Mouse (Mus musculus) spleen, adult 18-20 months (tissue): ENCODE data around the gene Mettl16.

Source experiments
- DNase-seq, 2 experiments: peaks; one replicate each; pipeline ENCODE4 v3.0.0; 2022; ENCODE audit warnings: mixed read lengths in 2 of 2

The Mettl16 gene

GRCm38 (mm10) chr11:74832503-74833143 is 62.0 kb downstream of the Mettl16 start:
- peak; percentile 45 to 51 for DNase-seq

- no peak for DNase-seq
Measured at GRCm38 (mm10) chr11:74833536-74834358, 63.1 kb downstream of the Mettl16 start.

GRCm38 (mm10) chr11:74834359-74834638 is 63.7 kb downstream of the Mettl16 start:
- DNase-seq: no peak

- DNase-seq: no peak
Measured at GRCm38 (mm10) chr11:74834650-74835277, 64.1 kb downstream of the Mettl16 start.

GRCm38 (mm10) chr11:74835593-74836224 is 65.1 kb downstream of the Mettl16 start:
- no peak for DNase-seq

GRCm38 (mm10) chr11:74836225-74837055 is 65.8 kb downstream of the Mettl16 start:
- no peak for DNase-seq

GRCm38 (mm10) chr11:74837056-74837693 is 66.5 kb downstream of the Mettl16 start:
- DNase-seq: no peak

- peak; percentile 95 to 97 for DNase-seq
Measured at GRCm38 (mm10) chr11:74837694-74838431, 67.2 kb downstream of the Mettl16 start.

GRCm38 (mm10) chr11:74838441-74838840 is 67.8 kb downstream of the Mettl16 start:
- peak; percentile 94 for DNase-seq

GRCm38 (mm10) chr11:74838971-74839370 is 68.3 kb downstream of the Mettl16 start:
- peak; percentile 43 to 49 for DNase-seq

GRCm38 (mm10) chr11:74839860-74840715 is 69.5 kb downstream of the Mettl16 start:
- DNase-seq: no peak

- no peak for DNase-seq
Measured at GRCm38 (mm10) chr11:74840739-74841138, 70.1 kb downstream of the Mettl16 start.

GRCm38 (mm10) chr11:74841366-74841765 is 70.7 kb downstream of the Mettl16 start:
- DNase-seq: no peak

GRCm38 (mm10) chr11:74842045-74842444 is 71.4 kb downstream of the Mettl16 start:
- no peak for DNase-seq

GRCm38 (mm10) chr11:74842656-74843434 is 72.2 kb downstream of the Mettl16 start:
- no peak for DNase-seq

GRCm38 (mm10) chr11:74843435-74843714 is 72.7 kb downstream of the Mettl16 start:
- no peak for DNase-seq

- DNase-seq: no peak
Measured at GRCm38 (mm10) chr11:74843761-74844160, 73.1 kb downstream of the Mettl16 start.

- no peak for DNase-seq
Measured at GRCm38 (mm10) chr11:74845784-74846183, 75.2 kb downstream of the Mettl16 start.

GRCm38 (mm10) chr11:74847919-74848521 is 77.4 kb downstream of the Mettl16 start:
- DNase-seq: peak; percentile 64 to 80
